Mouse (Mus musculus) inflammation-experienced regulatory T-cells (primary cell): ENCODE measurements around the gene Smn1. TPM values are rescaled to one million over a fixed set of nuclear protein-coding genes. Genes with fewer than 3 reads are reported as not detected.

ENCODE experiments used
- polyA plus RNA-seq, 2 experiments: library from polyadenylated mRNA; unstranded; fragments of 100-300 nt; shearing (Covaris generic); gene quantifications; one replicate each; pipeline ENCODE4 v1.2.1; 2017

Gene Smn1
- 10 to 100 TPM; 36.9 to 53.7 TPM for polyA plus RNA-seq

DNA sequence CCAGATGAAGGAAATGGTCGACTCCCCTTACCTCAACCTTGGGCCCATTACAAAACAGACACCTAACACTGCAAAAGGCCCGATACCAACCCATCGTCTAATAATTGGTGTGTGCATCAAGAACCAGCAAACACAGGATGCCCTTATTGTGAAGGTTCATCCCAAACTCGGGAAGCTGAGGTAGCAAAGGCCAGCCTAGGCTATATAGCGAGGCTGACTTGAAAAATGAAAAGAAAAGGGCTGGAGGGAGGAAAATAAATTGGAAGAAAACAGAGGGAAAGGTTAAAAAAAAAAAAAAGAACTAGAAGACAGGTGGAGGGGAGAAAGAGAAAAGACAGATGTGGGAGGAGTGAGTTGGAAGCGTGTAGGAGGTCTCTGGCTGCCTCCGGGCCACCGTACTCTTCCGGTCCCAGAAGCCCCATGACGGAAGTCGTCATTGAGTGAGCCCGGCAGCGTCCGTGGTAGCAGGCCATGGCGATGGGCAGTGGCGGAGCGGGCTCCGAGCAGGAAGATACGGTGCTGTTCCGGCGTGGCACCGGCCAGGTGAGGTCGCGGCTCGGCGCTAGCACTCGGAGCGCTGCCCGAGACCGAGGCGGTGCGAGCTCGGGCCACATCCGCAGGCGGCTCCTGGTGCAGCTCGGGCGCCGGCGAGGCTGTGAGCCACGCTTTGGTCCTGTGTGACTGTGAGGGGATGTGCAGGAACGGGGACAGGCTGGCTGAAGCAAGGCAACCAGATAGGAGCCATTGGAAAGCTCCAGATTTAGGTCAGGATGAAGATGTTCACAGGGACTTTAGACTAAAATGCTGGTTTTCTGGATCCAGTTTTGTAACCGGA lies at the start of gene Smn1:
Gene Smn1, plus strand, starts transcription at position 430 of the 835 bp plus-strand sequence.

GRCm38 (mm10) chr13:100103748-100104254 lies 20.9 kb upstream of the Smn1 start, which contains the start of gene Bdp1:
TSS of gene Bdp1 (minus strand) at chr13:100104070.

GRCm38 (mm10) chr13:100107652-100108472 lies 16.8 kb upstream of the Smn1 start, which contains the start of gene Serf1:
TSS of gene Serf1 (plus strand) at chr13:100108012.

Other genes starting within 250 kb of the Smn1 start
- not detected for gene Cartpt, start 223.8 kb upstream of the Smn1 start, polyA plus RNA-seq
- 10 to 100 TPM in 1 of 2 experiments, 1 to 10 TPM in 1; 9.1 to 12.0 TPM for gene Mccc2, start 109.2 kb upstream of the Smn1 start, polyA plus RNA-seq
- gene Bdp1, start 20.8 kb upstream of the Smn1 start, polyA plus RNA-seq = 10 to 100 TPM; 60.0 to 61.3 TPM
- 1 to 10 TPM; 4.4 to 4.7 TPM for gene Serf1, start 16.8 kb upstream of the Smn1 start, polyA plus RNA-seq
- 10 to 100 TPM in 1 of 2 experiments, 1 to 10 TPM in 1; 8.8 to 12.2 TPM for gene Naip2, start 77.2 kb downstream of the Smn1 start, polyA plus RNA-seq
- 10 to 100 TPM in 1 of 2 experiments, 1 to 10 TPM in 1; 5.6 to 18.4 TPM for gene Naip5, start 121.5 kb downstream of the Smn1 start, polyA plus RNA-seq
- gene Naip6, start 192.8 kb downstream of the Smn1 start, polyA plus RNA-seq = 1 to 10 TPM; 2.1 to 3.6 TPM